Mouse (Mus musculus): ENCODE results near the gene Blnk. TPM values are rescaled to one million over a fixed set of nuclear protein-coding genes. Genes with fewer than 3 reads are reported as not detected.

Gene Blnk
- polyA plus RNA-seq, 1 experiment from 2014 or later = 1.6 TPM

GRCm38 (mm10) chr19:41019164-41019675, 24.9 kb upstream of the Blnk start:
- Histone ChIP-seq H3K27me3 (peaks cover 7% of the 10 kb centered on the region; the same call in 1 of the 2 replicates), H3K9me3 (no peaks in the 10 kb centered on the region), H3K36me3 (no peaks in the 10 kb centered on the region), H3K4me2 (replicated peaks) (no peak overlapping the region), H3K4me1 (0 out of 2 replicates have a peak, but pooled peaks cover 4% of the 10 kb centered on the region), H3K4me3 (no peak overlapping the region), H3K9ac (no peak overlapping the region), H3K27ac (no peak overlapping the region)
- WGBS = 80% methylated on average over 5 of the region's 5 CpGs
- ATAC-seq (ENCODE audit: insufficient number of reproducible peaks, insufficient read depth, low FRiP score, low TSS enrichment) = no peak

DNA sequence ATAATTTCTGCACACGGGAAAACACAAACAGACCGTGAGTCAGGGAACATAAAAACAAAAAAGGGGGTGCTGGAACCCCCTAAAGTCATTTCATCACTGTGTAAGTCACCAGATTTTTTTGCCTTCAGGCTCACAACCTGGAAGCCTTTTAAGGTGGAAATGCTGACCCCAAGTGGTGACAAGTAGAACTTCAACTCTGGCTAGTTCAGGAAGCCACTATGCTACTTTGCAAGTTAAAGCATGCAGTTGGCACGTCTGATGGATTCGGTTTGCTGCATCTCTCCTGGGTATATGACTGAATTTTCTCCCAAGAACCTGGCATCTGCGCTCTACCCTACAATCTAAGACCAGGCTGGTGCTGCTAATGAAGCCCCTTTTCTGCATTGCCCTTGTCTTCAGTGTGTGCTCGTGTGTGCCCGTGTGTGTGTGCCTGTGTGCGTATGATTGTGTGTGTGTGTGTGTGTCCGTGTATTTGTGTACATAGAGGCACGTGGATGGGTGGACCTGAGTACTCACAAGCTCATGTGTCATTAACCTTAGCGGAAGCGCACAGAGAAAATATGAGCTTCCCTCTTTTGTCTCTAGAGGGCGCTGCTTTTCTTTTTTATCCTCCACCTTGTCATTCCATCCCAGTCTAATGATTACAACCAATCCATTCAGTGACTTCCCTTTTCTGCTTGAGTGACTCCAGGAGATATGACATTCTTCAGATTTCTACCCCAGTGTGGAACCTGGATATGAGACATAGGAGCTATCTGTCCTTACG, 21.8 kb upstream of the Blnk start:
- H3K27ac ChIP-seq = no peak overlapping the region
- peak overlapping the region; percentile 38; the same call in 1 of the 2 replicates for H3K9ac ChIP-seq
- H3K4me3 ChIP-seq = peak overlapping the region; percentile 9; the same call in 1 of the 2 replicates
- 16% methylated on average over 14 of the region's 14 CpGs for WGBS
- H3K9me3 ChIP-seq = no peaks in the 10 kb centered on the region
- H3K36me3 ChIP-seq = no peaks in the 10 kb centered on the region
- peak overlapping the region; percentile 43 for H3K4me2 ChIP-seq (replicated peaks)
- H3K27me3 ChIP-seq = peaks cover 17% of the 10 kb centered on the region
- ATAC-seq (ENCODE audit: insufficient number of reproducible peaks, insufficient read depth, low FRiP score, low TSS enrichment) = no peak
- peaks cover 10% of the 10 kb centered on the region; the same call in 1 of the 2 replicates for H3K4me1 ChIP-seq

GRCm38 (mm10) chr19:41014003-41014402, 19.7 kb upstream of the Blnk start:
- no peaks in the 10 kb centered on the region for H3K36me3 ChIP-seq
- no peaks in the 10 kb centered on the region for H3K9me3 ChIP-seq
- no peak for ATAC-seq (ENCODE audit: insufficient number of reproducible peaks, insufficient read depth, low FRiP score, low TSS enrichment)
- H3K27me3 ChIP-seq = peaks cover 17% of the 10 kb centered on the region
- no peak overlapping the region for H3K4me3 ChIP-seq
- H3K4me2 ChIP-seq (replicated peaks) = no peak overlapping the region
- peaks cover 10% of the 10 kb centered on the region; the same call in 1 of the 2 replicates for H3K4me1 ChIP-seq
- no peak overlapping the region for H3K9ac ChIP-seq
- 24% methylated on average over 9 of the region's 9 CpGs for WGBS
- no peak overlapping the region for H3K27ac ChIP-seq

- no peak overlapping the region for H3K4me2 ChIP-seq (replicated peaks)
- H3K36me3 ChIP-seq = no peaks in the 10 kb centered on the region
- ATAC-seq (ENCODE audit: insufficient number of reproducible peaks, insufficient read depth, low FRiP score, low TSS enrichment) = no peak
- no peak overlapping the region for H3K4me3 ChIP-seq
- peaks cover 17% of the 10 kb centered on the region for H3K27me3 ChIP-seq
- H3K27ac ChIP-seq = no peak overlapping the region
- H3K9me3 ChIP-seq = no peaks in the 10 kb centered on the region
- peaks cover 10% of the 10 kb centered on the region; the same call in 1 of the 2 replicates for H3K4me1 ChIP-seq
- 6% methylated on average over 5 of the region's 5 CpGs for WGBS
- H3K9ac ChIP-seq = no peak overlapping the region
Observed at GRCm38 (mm10) chr19:41013591-41013990, 19.3 kb upstream of the Blnk start.

DNA sequence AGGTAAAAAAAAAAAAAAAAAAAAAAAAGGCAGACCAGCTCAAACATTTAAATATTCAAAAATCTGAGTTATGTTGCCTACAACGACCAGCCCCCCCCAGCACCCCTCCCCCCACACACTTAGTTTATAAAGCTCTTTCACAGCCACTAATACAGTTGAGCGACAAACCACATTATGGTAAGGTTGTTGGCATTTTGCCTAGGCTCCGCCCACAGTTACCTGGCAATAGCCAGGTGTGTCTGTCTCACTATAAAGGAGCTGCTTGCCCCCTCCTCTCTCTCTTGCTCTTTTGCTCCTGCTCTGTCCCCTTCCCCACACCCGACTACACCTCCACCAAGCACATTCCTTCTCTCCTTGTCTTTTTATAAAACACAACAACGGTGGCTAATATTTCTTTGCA, 17.3 kb upstream of the Blnk start:
- H3K36me3 ChIP-seq = no peaks in the 10 kb centered on the region
- H3K27me3 ChIP-seq = peaks cover 13% of the 10 kb centered on the region
- no peak overlapping the region for H3K4me3 ChIP-seq
- no peak for ATAC-seq (ENCODE audit: insufficient number of reproducible peaks, insufficient read depth, low FRiP score, low TSS enrichment)
- 35% methylated on average over 5 of the region's 5 CpGs for WGBS
- H3K4me2 ChIP-seq (replicated peaks) = 0 out of 2 replicates have a peak overlapping the region, but pooled peaks have one; percentile 5
- H3K9me3 ChIP-seq = no peaks in the 10 kb centered on the region
- H3K4me1 ChIP-seq = peaks cover 10% of the 10 kb centered on the region; the same call in 1 of the 2 replicates
- H3K27ac ChIP-seq = no peak overlapping the region
- H3K9ac ChIP-seq = no peak overlapping the region

DNA sequence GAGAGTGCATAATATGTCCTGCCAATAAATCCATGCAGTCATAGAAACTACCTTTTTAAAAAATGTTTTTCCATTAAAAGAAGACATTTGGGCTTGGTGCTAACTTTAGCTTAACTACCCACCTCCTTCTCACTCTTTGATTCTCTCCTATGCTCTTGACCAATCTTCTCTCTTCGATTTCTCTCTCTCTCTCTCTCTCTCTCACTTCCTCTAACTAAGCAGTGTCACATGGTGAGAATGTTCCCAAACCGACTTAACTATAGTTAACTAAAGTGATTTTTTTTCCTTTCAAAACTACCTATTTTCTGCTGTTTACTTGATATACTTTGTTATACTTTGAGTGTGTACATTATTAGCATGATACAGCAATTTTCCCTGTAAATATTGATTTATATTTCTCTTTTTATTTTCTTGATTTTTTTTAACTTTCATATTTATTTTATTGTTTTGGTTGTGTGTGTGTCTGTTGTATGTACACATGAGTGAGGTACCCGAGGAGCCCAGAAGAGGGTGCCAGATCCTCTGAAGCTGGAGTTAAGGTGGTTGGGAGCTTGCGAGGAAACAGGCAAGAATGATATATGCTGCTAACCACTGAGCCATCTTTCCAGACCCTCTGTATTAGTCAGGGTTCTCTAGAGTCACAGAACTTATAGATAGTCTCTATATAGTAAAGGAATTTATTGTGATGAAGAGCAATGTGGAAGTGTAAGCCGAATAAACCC, 14.5 kb upstream of the Blnk start:
- no peak for ATAC-seq (ENCODE audit: insufficient number of reproducible peaks, insufficient read depth, low FRiP score, low TSS enrichment)
- H3K27me3 ChIP-seq = peaks cover 11% of the 10 kb centered on the region
- H3K4me3 ChIP-seq = no peak overlapping the region
- 86% methylated on average over 5 of the region's 5 CpGs for WGBS
- H3K4me1 ChIP-seq = peaks cover 5% of the 10 kb centered on the region; the same call in 1 of the 2 replicates
- no peak overlapping the region for H3K4me2 ChIP-seq (replicated peaks)
- no peak overlapping the region for H3K27ac ChIP-seq
- no peaks in the 10 kb centered on the region for H3K9me3 ChIP-seq
- H3K36me3 ChIP-seq = no peaks in the 10 kb centered on the region
- no peak overlapping the region for H3K9ac ChIP-seq

- Histone ChIP-seq H3K4me3 (no peak overlapping the region), H3K27ac (no peak overlapping the region), H3K4me1 (peaks cover 5% of the 10 kb centered on the region; the same call in 1 of the 2 replicates), H3K27me3 (peaks cover 1% of the 10 kb centered on the region), H3K4me2 (replicated peaks) (no peak overlapping the region), H3K9me3 (no peaks in the 10 kb centered on the region), H3K9ac (no peak overlapping the region), H3K36me3 (no peaks in the 10 kb centered on the region)
- no peak for ATAC-seq (ENCODE audit: insufficient number of reproducible peaks, insufficient read depth, low FRiP score, low TSS enrichment)
- WGBS = 79% methylated on average over 4 of the region's 4 CpGs
Observed at GRCm38 (mm10) chr19:41007733-41008132, 13.4 kb upstream of the Blnk start.

GRCm38 (mm10) chr19:41007326-41007725, 13.0 kb upstream of the Blnk start:
- Histone ChIP-seq H3K4me2 (replicated peaks) (no peak overlapping the region), H3K27me3 (no peaks in the 10 kb centered on the region; the same call in 1 of the 2 replicates), H3K4me1 (peaks cover 5% of the 10 kb centered on the region; the same call in 1 of the 2 replicates), H3K27ac (no peak overlapping the region), H3K36me3 (no peaks in the 10 kb centered on the region), H3K9me3 (no peaks in the 10 kb centered on the region), H3K4me3 (no peak overlapping the region), H3K9ac (no peak overlapping the region)
- WGBS = 30% methylated on average over 6 of the region's 6 CpGs
- no peak for ATAC-seq (ENCODE audit: insufficient number of reproducible peaks, insufficient read depth, low FRiP score, low TSS enrichment)

- ATAC-seq (ENCODE audit: insufficient number of reproducible peaks, insufficient read depth, low FRiP score, low TSS enrichment) = no peak
- H3K9me3 ChIP-seq = no peaks in the 10 kb centered on the region
- 19% methylated on average over 4 of the region's 4 CpGs for WGBS
- no peak overlapping the region for H3K27ac ChIP-seq
- H3K4me3 ChIP-seq = no peak overlapping the region
- H3K36me3 ChIP-seq = no peaks in the 10 kb centered on the region
- H3K4me2 ChIP-seq (replicated peaks) = no peak overlapping the region
- H3K9ac ChIP-seq = no peak overlapping the region
- no peaks in the 10 kb centered on the region; the same call in 1 of the 2 replicates for H3K27me3 ChIP-seq
- H3K4me1 ChIP-seq = no peaks in the 10 kb centered on the region
Observed at GRCm38 (mm10) chr19:41006621-41007020, 12.3 kb upstream of the Blnk start.

DNA sequence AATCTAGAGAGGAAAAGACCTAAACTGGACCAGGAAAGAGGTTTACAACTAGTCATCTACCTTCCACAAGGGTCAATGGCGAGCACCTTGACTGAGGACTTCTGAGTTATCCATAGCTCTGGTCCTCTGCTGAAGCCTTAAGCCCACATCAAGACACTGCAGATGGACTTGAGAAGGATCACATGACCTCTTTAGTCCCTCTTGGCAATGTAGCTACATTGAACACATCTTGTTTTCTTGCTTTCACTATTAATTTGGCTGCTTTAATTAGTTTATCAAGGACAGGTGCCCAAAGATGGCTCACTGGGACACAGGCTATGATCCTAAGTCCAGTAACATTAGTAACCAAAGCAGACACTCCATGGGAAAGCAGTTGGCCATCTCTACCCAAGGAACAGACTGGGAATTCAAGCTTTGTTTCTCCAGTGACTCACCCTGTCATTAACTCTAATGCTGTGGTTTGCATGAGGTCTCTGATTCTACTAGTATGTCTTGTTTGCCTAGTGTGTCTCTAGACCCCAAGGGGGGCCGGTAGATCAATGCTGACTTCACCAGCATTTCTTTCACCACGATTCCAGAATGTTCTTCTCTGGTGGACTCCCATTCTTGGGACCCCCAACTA, 9.5 kb upstream of the Blnk start:
- 85% methylated on average over 3 of the region's 3 CpGs for WGBS
- ATAC-seq (ENCODE audit: insufficient number of reproducible peaks, insufficient read depth, low FRiP score, low TSS enrichment) = no peak

DNA sequence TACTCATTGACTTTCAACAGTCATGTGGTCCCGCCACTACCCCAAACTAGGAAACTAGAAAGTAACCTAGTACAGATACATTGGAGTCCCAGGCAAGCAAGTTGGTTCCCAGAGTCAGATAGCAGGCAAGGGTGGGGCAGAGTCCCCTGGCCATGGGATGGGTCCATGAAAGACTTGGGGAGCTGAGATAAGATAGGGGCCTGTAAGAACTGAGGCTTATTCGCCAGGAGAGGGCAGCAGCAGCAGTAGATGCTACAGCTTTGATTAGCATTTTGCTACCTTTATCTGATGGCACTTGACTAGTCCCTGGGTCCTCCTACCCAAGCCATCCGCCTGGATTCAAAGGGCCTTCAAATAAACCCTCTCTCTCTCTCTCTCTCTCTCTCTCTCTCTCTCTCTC, 5.2 kb upstream of the Blnk start:
- no peaks in the 10 kb centered on the region for H3K36me3 ChIP-seq
- H3K9ac ChIP-seq = no peak overlapping the region
- no peak overlapping the region for H3K4me3 ChIP-seq
- 61% methylated on average over 3 of the region's 3 CpGs for WGBS
- H3K4me2 ChIP-seq (replicated peaks) = no peak overlapping the region
- no peaks in the 10 kb centered on the region for H3K4me1 ChIP-seq
- H3K9me3 ChIP-seq = no peaks in the 10 kb centered on the region
- ATAC-seq (ENCODE audit: insufficient number of reproducible peaks, insufficient read depth, low FRiP score, low TSS enrichment) = no peak
- no peaks in the 10 kb centered on the region for H3K27me3 ChIP-seq
- H3K27ac ChIP-seq = no peak overlapping the region

More for the DNA sequence above, 9.5 kb upstream of the Blnk start:
- Histone ChIP-seq H3K4me2 (replicated peaks) (no peak overlapping the region), H3K27ac (no peak overlapping the region), H3K4me1 (no peaks in the 10 kb centered on the region), H3K9me3 (no peaks in the 10 kb centered on the region), H3K27me3 (no peaks in the 10 kb centered on the region), H3K9ac (no peak overlapping the region), H3K4me3 (no peak overlapping the region), H3K36me3 (no peaks in the 10 kb centered on the region)

Data from embryonic facial prominence, embryonic 12.5 days (tissue).